Mouse (Mus musculus) left cerebral cortex, adult 9 months (tissue): Measurements from ENCODE around the gene Spint4.

Experiments used
- DNase-seq, 2 experiments: peaks; one replicate each; pipeline ENCODE4 v3.0.0; 2022; ENCODE audit warnings: low spot score in 2 of 2

Gene Spint4

GRCm38 (mm10) chr2:164731719-164732118, 33.4 kb downstream of the Spint4 start:
- no peak for DNase-seq

DNA sequence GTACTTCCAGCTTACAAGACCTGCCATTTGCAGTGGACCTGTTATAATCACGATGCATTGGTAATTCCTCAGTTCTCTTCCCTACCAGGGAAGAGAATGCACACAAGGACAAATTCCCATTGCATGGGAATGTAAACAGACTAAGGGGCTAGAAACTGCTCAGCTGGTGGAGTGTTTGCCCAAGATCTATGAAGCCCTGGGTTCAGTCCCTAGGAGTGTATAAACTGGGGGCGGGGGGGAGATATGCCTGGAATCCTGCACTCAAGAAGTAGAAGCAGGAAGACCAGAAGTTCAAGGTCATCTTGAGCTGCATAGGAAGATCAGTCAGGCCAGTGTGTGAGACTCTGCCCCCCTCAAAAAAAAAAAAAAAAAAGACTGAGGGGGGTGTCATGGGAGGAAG, 35.0 kb downstream of the Spint4 start:
- no peak for DNase-seq

GRCm38 (mm10) chr2:164734839-164735238, 36.5 kb downstream of the Spint4 start:
- DNase-seq: no peak

- no peak for DNase-seq
Observed at GRCm38 (mm10) chr2:164735446-164735845, 37.1 kb downstream of the Spint4 start.

GRCm38 (mm10) chr2:164737377-164738090, 39.2 kb downstream of the Spint4 start:
- no peak for DNase-seq

- DNase-seq: no peak
Observed at GRCm38 (mm10) chr2:164739876-164740275, 41.6 kb downstream of the Spint4 start.

GRCm38 (mm10) chr2:164744987-164745386, 46.7 kb downstream of the Spint4 start:
- DNase-seq: no peak

GRCm38 (mm10) chr2:164745843-164746479, 47.7 kb downstream of the Spint4 start, which contains the start of the genes Wfdc3 and Dnttip1:
Gene Wfdc3, minus strand, starts transcription at chr2:164745931.
Gene Dnttip1, plus strand, starts transcription at chr2:164745983.
- DNase-seq: peak; percentile 74 to 91

DNA sequence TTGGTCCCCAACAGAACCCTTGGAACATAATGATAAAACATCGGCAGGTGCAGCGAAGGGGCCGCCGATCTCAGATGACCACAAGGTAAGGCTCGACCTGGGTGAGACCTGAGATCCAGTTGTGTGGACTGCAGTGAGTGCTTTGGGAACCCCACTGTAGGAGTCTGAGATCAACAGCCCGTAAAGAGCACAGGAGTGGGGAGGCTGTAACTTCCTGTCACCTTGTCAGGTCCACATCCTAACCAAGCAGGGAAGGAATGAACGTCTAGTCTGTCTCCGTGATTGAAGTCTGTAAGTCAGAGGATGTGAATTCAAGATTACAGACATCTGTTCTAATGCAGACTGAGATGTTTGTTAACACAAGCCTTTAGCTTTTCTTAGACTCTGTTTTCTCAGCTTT, 48.4 kb downstream of the Spint4 start:
- DNase-seq: no peak

GRCm38 (mm10) chr2:164748191-164748590, 49.9 kb downstream of the Spint4 start:
- no peak for DNase-seq

DNA sequence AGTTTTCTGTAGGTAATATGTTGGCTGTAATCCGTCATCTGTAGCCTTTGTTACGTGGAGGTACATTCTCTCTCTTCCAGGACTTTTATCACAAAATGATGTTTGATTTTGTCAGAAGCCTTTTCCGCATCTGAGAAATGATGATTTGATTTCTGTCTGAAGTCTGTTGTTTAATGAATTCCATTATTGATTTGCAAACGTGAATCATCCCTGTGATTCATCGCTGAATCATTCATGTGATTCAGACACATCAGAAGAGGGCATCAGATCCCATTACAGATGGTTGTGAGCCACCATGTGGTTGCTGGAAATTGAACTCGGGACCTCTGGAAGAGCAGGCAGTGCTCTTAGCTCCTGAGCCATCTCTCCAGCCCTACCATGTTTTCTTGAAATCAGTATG, 50.7 kb downstream of the Spint4 start:
- DNase-seq: no peak
